Comparison of ENCODE assay signal across 23 mouse cellular contexts in the genomic region with DNA sequence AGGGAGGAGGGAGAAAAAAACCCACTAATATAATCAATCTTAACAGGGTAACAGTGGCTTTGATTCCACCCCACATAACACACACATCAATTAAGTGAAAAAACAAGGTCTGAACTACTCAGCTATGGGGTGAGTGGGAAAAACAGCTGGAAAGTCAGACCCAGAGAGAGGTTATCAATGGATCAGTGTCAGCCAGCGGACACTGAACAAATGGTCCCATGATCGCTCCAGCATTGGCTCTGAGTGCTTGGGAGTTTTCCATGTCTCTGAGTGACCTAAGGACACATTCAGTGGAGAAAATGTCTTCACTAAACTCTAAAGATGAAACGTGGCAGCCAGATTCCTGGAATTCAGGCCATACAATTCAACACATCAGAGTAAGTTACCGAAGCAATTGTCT.
A peak's percentile ranks its signal among the peaks of the same experiment; 100 is the strongest.
DNase-seq lines count a peak whose midpoint lies in the region; ATAC-seq lines count a peak whose summit lies in the region.
"Had no signal": no experiment of that assay in that cellular context is flagged by ENCODE, and none has a peak within 500 bp of the region (broad histone marks: within the 10 kb centered on the region; RNA-seq: fewer than 3 reads in every experiment).

No protein-coding gene starts in this region.

- ATAC-seq in kidney, embryonic 15.5 days (replicated peaks; ENCODE audit: low FRiP score) = no peak
- ATAC-seq: forebrain, embryonic 15.5 days; inflammation-experienced regulatory T-cells, adult 6 months had no signal

- no peaks in the 10 kb centered on the region for H3K36me3 ChIP-seq in kidney, embryonic 15.5 days
- H3K36me3 ChIP-seq: embryonic facial prominence, embryonic 13.5 days; forebrain, embryonic 15.5 days; G1E; heart, embryonic 15.5 days; hindbrain, embryonic 13.5 days; limb, embryonic 13.5 days; liver, embryonic 15.5 days; midbrain, embryonic 12.5 days; neural tube, embryonic 12.5 days had no signal

- no peak overlapping the region for H3K27ac ChIP-seq in kidney, embryonic 15.5 days
- H3K27ac ChIP-seq: embryonic facial prominence, embryonic 13.5 days; forebrain, embryonic 15.5 days; heart, embryonic 15.5 days; hindbrain, embryonic 13.5 days; limb, embryonic 13.5 days; liver, embryonic 15.5 days; midbrain, embryonic 12.5 days; neural tube, embryonic 12.5 days; stomach, postnatal 0 days had no signal

- H3K4me3 ChIP-seq in kidney, embryonic 15.5 days (replicated peaks) = no peak overlapping the region
- H3K4me3 ChIP-seq: embryonic facial prominence, embryonic 13.5 days; forebrain, embryonic 15.5 days; heart, embryonic 15.5 days; hindbrain, embryonic 13.5 days; limb, embryonic 13.5 days; liver, embryonic 15.5 days; midbrain, embryonic 12.5 days; neural tube, embryonic 12.5 days had no signal

- DNase-seq in gastrocnemius, adult 18-20 months (ENCODE audit: low spot score) = peak; percentile 5
- DNase-seq in gastrocnemius, postnatal 36 days = no peak
- DNase-seq in kidney, adult 9 months = peak; percentile 24
- peak; percentile 14 for DNase-seq in heart, postnatal 4 days
- peak; percentile 17 to 37 for DNase-seq in kidney, postnatal 4 days
- DNase-seq in adrenal gland, postnatal 25 days = no peak
- DNase-seq in T-cell, adult 2 months (ENCODE audit: low spot score) = no peak
- DNase-seq: adrenal gland, postnatal 36 days; cerebellum, adult 2 months; lung, postnatal 10 days; right cerebral cortex, postnatal 4 days had no signal

- H3K4me1 ChIP-seq in kidney, embryonic 15.5 days = peaks cover 2% of the 10 kb centered on the region; the same call in 1 of the 2 replicates
- H3K4me1 ChIP-seq: forebrain, embryonic 15.5 days; heart, embryonic 15.5 days; hindbrain, embryonic 13.5 days; liver, embryonic 15.5 days; midbrain, embryonic 12.5 days; neural tube, embryonic 12.5 days had no signal

- H3K4me2 ChIP-seq in kidney, embryonic 15.5 days = no peak overlapping the region
- H3K4me2 ChIP-seq: embryonic facial prominence, embryonic 13.5 days; forebrain, embryonic 15.5 days; heart, embryonic 15.5 days; hindbrain, embryonic 13.5 days; limb, embryonic 13.5 days; liver, embryonic 15.5 days; midbrain, embryonic 12.5 days; neural tube, embryonic 12.5 days had no signal

- intact Hi-C loops in gastrocnemius, postnatal 36 days (cut with DNase I) = no loop called here

- no peaks in the 10 kb centered on the region for H3K9me3 ChIP-seq in kidney, embryonic 15.5 days (replicated peaks)
- H3K9me3 ChIP-seq: embryonic facial prominence, embryonic 13.5 days; forebrain, embryonic 15.5 days; heart, embryonic 15.5 days; hindbrain, embryonic 13.5 days; limb, embryonic 13.5 days; liver, embryonic 15.5 days; midbrain, embryonic 12.5 days; neural tube, embryonic 12.5 days had no signal

- WGBS in kidney, embryonic 15.5 days = 50% methylated on average over 4 of the region's 4 CpGs

- H3K27me3 ChIP-seq in kidney, embryonic 15.5 days = no peaks in the 10 kb centered on the region
- H3K27me3 ChIP-seq: forebrain, embryonic 15.5 days; heart, embryonic 15.5 days; hindbrain, embryonic 13.5 days; liver, embryonic 15.5 days; midbrain, embryonic 12.5 days; neural tube, embryonic 12.5 days had no signal

- H3K9ac ChIP-seq in kidney, embryonic 15.5 days = no peak overlapping the region
- H3K9ac ChIP-seq: embryonic facial prominence, embryonic 13.5 days; forebrain, embryonic 15.5 days; heart, embryonic 15.5 days; hindbrain, embryonic 13.5 days; limb, embryonic 13.5 days; liver, embryonic 15.5 days; midbrain, embryonic 12.5 days; neural tube, embryonic 12.5 days had no signal

Comparison
In these comparisons a context has a peak if more than half of its experiments do, and no peak if none do; other contexts are left out.
1. DNase-seq: peak in gastrocnemius, adult 18-20 months (single experiment), kidney, adult 9 months (single experiment), heart, postnatal 4 days (single experiment) and kidney, postnatal 4 days (2 of 2); none in gastrocnemius, postnatal 36 days (0 of 2), adrenal gland, postnatal 25 days (single experiment) and T-cell, adult 2 months (single experiment).